Mouse (Mus musculus) CH12.LX (cell line): ENCODE data around the gene Adat3. TPM values are rescaled to one million over a fixed set of nuclear protein-coding genes. Genes with fewer than 3 reads are reported as not detected.
"Not testable (repeated sequence)": the region's sequence is repeated elsewhere in the genome, so short reads cannot be mapped to it uniquely, and the experiment has no call there.

Source experiments
- DNase-seq: peaks from one replicate; pipeline ENCODE4 v3.0.0-alpha.2; 2013; ENCODE audit errors: extremely low read depth
- H3K27ac ChIP-seq: 2 replicates; pipeline ENCODE4 v1.5.1; 2012; ENCODE audit warnings: low read depth, mild to moderate bottlenecking, control low read depth, moderate library complexity; ENCODE audit not compliant: insufficient read depth
- H3K27me3 ChIP-seq: replicated peaks from 2 replicates; pipeline ENCODE3; 2012; ENCODE audit warnings: inconsistent platforms
- H3K36me3 ChIP-seq, 2 experiments: replicated peaks in 1 of 2; 2 replicates each; pipeline versions ENCODE3 to v1.6.1; 2012; ENCODE audit warnings: inconsistent platforms in 1 of 2, low read length in 1 of 2, mild to moderate bottlenecking in 1 of 2, mixed read lengths in 1 of 2, moderate library complexity in 1 of 2; ENCODE audit not compliant: control insufficient read depth in 1 of 2, insufficient read depth in 1 of 2
- H3K4me1 ChIP-seq, 2 experiments: 2 replicates each; pipeline ENCODE4 v1.6.1; 2012; ENCODE audit warnings: inconsistent platforms in 1 of 2, moderate library complexity in 1 of 2; ENCODE audit not compliant: insufficient read depth in 2 of 2, control insufficient read depth in 1 of 2
- H3K4me2 ChIP-seq: 2 replicates; pipeline ENCODE4 v1.6.1; 2012; ENCODE audit warnings: low read depth, mild to moderate bottlenecking, control low read depth; ENCODE audit not compliant: poor library complexity, insufficient read depth, severe bottlenecking
- H3K4me3 ChIP-seq, 3 experiments: fragments of 150-350 bp in 1 of 3; sonication (generic) in 1 of 3; replicated peaks in 1 of 3; 2 replicates each; pipeline versions ENCODE3 to v1.5.1; 2011 to 2012; ENCODE audit warnings: low read depth in 2 of 3, low read length in 2 of 3, mild to moderate bottlenecking in 2 of 3, moderate library complexity in 2 of 3, control low read depth in 1 of 3, improper control_type of control experiment in 1 of 3, inconsistent platforms in 1 of 3, mixed read lengths in 1 of 3; ENCODE audit not compliant: poor library complexity in 1 of 3
- H3K79me2 ChIP-seq: replicated peaks from 2 replicates; pipeline ENCODE4 v1.6.1; 2012; ENCODE audit warnings: mild to moderate bottlenecking, moderate library complexity; ENCODE audit not compliant: control insufficient read depth, poor library complexity, insufficient read depth, severe bottlenecking; ENCODE audit errors: extremely low read depth
- H3K9ac ChIP-seq: 2 replicates; pipeline ENCODE4 v1.6.1; 2012; ENCODE audit warnings: low read depth, mild to moderate bottlenecking, control low read depth, moderate library complexity; ENCODE audit not compliant: insufficient read depth
- H3K9me3 ChIP-seq: replicated peaks from 2 replicates; pipeline ENCODE3; 2012; ENCODE audit warnings: low read length, inconsistent platforms, mixed read lengths
- CTCF ChIP-seq, 2 experiments: IDR thresholded peaks in 1 of 2; conservative IDR thresholded peaks in 1 of 2; 2 replicates each; pipeline ENCODE4 v1.5.1; 2011 to 2012; ENCODE audit warnings: low read depth in 2 of 2, low read length in 2 of 2, improper control_type of control experiment in 1 of 2, inconsistent platforms in 1 of 2, mild to moderate bottlenecking in 1 of 2, moderate library complexity in 1 of 2
- ELF1 ChIP-seq: IDR thresholded peaks from 2 replicates; pipeline ENCODE4 v1.6.1; 2014; ENCODE audit warnings: low read depth, mild to moderate bottlenecking, inconsistent platforms, low read length, improper control_type of control experiment
- ETS1 ChIP-seq: conservative IDR thresholded peaks from 2 replicates; pipeline ENCODE4 v1.6.1; 2012; ENCODE audit warnings: low read depth, mild to moderate bottlenecking, inconsistent platforms, low read length, improper control_type of control experiment, moderate library complexity
- IRF4 ChIP-seq: IDR thresholded peaks from 2 replicates; pipeline ENCODE4 v1.6.1; 2014; ENCODE audit warnings: low read depth, mild to moderate bottlenecking, inconsistent platforms, low read length, improper control_type of control experiment
- JUN ChIP-seq: IDR thresholded peaks from 2 replicates; pipeline ENCODE4 v1.6.1; 2011; ENCODE audit warnings: low read depth, mild to moderate bottlenecking, low read length, improper control_type of control experiment, moderate library complexity; ENCODE audit not compliant: insufficient read depth
- MAZ ChIP-seq: IDR thresholded peaks from 2 replicates; pipeline ENCODE4 v1.6.1; 2012; ENCODE audit warnings: low read depth, mild to moderate bottlenecking, inconsistent platforms, low read length, improper control_type of control experiment, moderate library complexity
- MEF2A ChIP-seq: IDR thresholded peaks from 2 replicates; pipeline ENCODE4 v1.6.1; 2014; ENCODE audit warnings: low read depth, mild to moderate bottlenecking, inconsistent platforms, low read length, improper control_type of control experiment, borderline replicate concordance
- MXI1 ChIP-seq: IDR thresholded peaks from 2 replicates; pipeline ENCODE4 v1.6.1; 2011; ENCODE audit warnings: mild to moderate bottlenecking, low read depth, low read length, improper control_type of control experiment
- NELFE ChIP-seq: IDR thresholded peaks from 2 replicates; pipeline ENCODE4 v1.6.1; 2011; ENCODE audit warnings: low read depth, low read length, improper control_type of control experiment
- PAX5 ChIP-seq: IDR thresholded peaks from 2 replicates; pipeline ENCODE4 v1.6.1; 2012; ENCODE audit warnings: low read length, inconsistent platforms, mixed read lengths
- POLR2A ChIP-seq: IDR thresholded peaks from 2 replicates; pipeline ENCODE4 v1.6.1; 2011; ENCODE audit warnings: low read depth, mild to moderate bottlenecking, improper control_type of control experiment, low read length
- POLR2AphosphoS2 ChIP-seq: IDR thresholded peaks from 2 replicates; pipeline ENCODE4 v1.6.1; 2011; ENCODE audit warnings: low read depth, low read length, improper control_type of control experiment
- SIN3A ChIP-seq: IDR thresholded peaks from 2 replicates; pipeline ENCODE4 v1.6.1; 2012; ENCODE audit warnings: low read length, improper control_type of control experiment, inconsistent platforms
- SMC3 ChIP-seq: IDR thresholded peaks from 2 replicates; pipeline ENCODE4 v1.6.1; 2011; ENCODE audit warnings: low read depth, low read length, improper control_type of control experiment
- ZC3H11A ChIP-seq: IDR thresholded peaks from 2 replicates; pipeline ENCODE4 v1.6.1; 2012; ENCODE audit warnings: low read depth, mild to moderate bottlenecking, inconsistent platforms, low read length, improper control_type of control experiment
- ZNF384 ChIP-seq: IDR thresholded peaks from 2 replicates; pipeline ENCODE4 v1.6.1; 2012; ENCODE audit warnings: low read depth, low read length, improper control_type of control experiment, inconsistent platforms
- dilution Hi-C: fragments of 300-500 bp; cut with MboI; formaldehyde crosslinking; loops from 2 replicates; pipeline ENCODE4 v1.14.3; 2020; ENCODE audit warnings: low sequenced_read_pairs; ENCODE audit not compliant: extremely low pct_unique_long_range_greater_than_20kb, extremely low pct_ligation_motif_present
- in situ Hi-C: fragments of 300-500 bp; cut with MboI; formaldehyde crosslinking; loops from 3 replicates; pipeline ENCODE4 v1.14.3; 2019; ENCODE audit warnings: low sequenced_read_pairs, low pct_ligation_motif_present, low pct_unique_long_range_greater_than_20kb, mixed read lengths
- polyA plus RNA-seq: library from polyadenylated mRNA; unstranded; fragments of >175 nt; gene quantifications from 2 replicates; pipeline ENCODE4 v1.2.1, GENCODE M21; 2012; ENCODE audit warnings: low read depth; ENCODE audit not compliant: insufficient read length
- total RNA-seq, 2 experiments: library from RNA; depleted of rRNA; stranded (reverse); fragments of 300-350 nt in 1 of 2; fragments of >200 nt in 1 of 2; gene quantifications; 2 replicates each; pipeline ENCODE4 v1.2.3; 2012 to 2014

Gene Adat3
- total and polyA plus RNA-seq, 3 experiments: 5.0 to 6.7 (median 6.6) TPM

- TF ChIP-seq ELF1 (no peak), JUN (no peak), MEF2A (no peak), MXI1 (no peak), ZC3H11A (no peak), CTCF (conservative IDR thresholded peaks at IDR 0.05 in 1 of 2, IDR thresholded peaks at IDR 0.05 in 1 of 2; ENCODE audit: low read depth in 2 of 2, low read length in 2 of 2) (no peak), NELFE (no peak), SMC3 (no peak), PAX5 (no peak), POLR2AphosphoS2 (no peak), SIN3A (no peak), MAZ (no peak), IRF4 (no peak)
- in situ Hi-C loops: no loop called here
- peaks cover 74 to 95% of the 10 kb centered on the region in 2 experiments for H3K36me3 ChIP-seq
- peaks cover 7% of the 10 kb centered on the region; the same call in 1 of the 2 replicates for H3K79me2 ChIP-seq
- H3K4me2 ChIP-seq: no peak overlapping the region
- no peak for DNase-seq
- H3K27me3 ChIP-seq: no peaks in the 10 kb centered on the region
- peaks cover 2 to 12% of the 10 kb centered on the region in 2 experiments; a peak in 2 of 4 replicates for H3K4me1 ChIP-seq
- H3K27ac ChIP-seq: no peak overlapping the region
- H3K9ac ChIP-seq: no peak overlapping the region
- H3K9me3 ChIP-seq: no peaks in the 10 kb centered on the region
- H3K4me3 ChIP-seq: no peak overlapping the region
- dilution Hi-C loops: no loop called here
Measured at GRCm38 (mm10) chr10:80635345-80635744, 32.7 kb downstream of the Adat3 start.

- in situ Hi-C loops: no loop called here
- DNase-seq: no peak
- no peak overlapping the region for H3K4me3 ChIP-seq
- H3K9ac ChIP-seq: no peak overlapping the region
- TF ChIP-seq ETS1 (no peak), POLR2A (no peak)
- TF ChIP-seq, all 38 proteins: peak for 0
- dilution Hi-C loops: no loop called here
- Histone ChIP-seq H3K79me2 (no peaks in the 10 kb centered on the region), H3K9me3 (no peaks in the 10 kb centered on the region), H3K36me3 (peaks cover 29 to 68% of the 10 kb centered on the region in 2 experiments), H3K27me3 (no peaks in the 10 kb centered on the region), H3K4me1 (peaks cover 5 to 7% of the 10 kb centered on the region in 2 experiments; a peak in 2 of 4 replicates), H3K4me2 (no peak overlapping the region), H3K27ac (no peak overlapping the region)
Measured at GRCm38 (mm10) chr10:80646936-80647335, 44.3 kb downstream of the Adat3 start.

GRCm38 (mm10) chr10:80649910-80650309 lies 47.2 kb downstream of the Adat3 start:
- dilution Hi-C loops, H3K27me3 ChIP-seq, H3K9me3 ChIP-seq, H3K4me2 ChIP-seq, H3K4me3 ChIP-seq, DNase-seq, in situ Hi-C loops, H3K9ac ChIP-seq, H3K27ac ChIP-seq, H3K79me2 ChIP-seq: not testable (repeated sequence)
- H3K4me1 ChIP-seq: peaks cover 8 to 16% of the 10 kb centered on the region in 2 experiments; a peak in 3 of 4 replicates
- H3K36me3 ChIP-seq: peaks cover 4 to 49% of the 10 kb centered on the region in 2 experiments
- peak; percentile 34; the same call in 1 of the 2 replicates for TF ChIP-seq ZNF384
